Mouse (Mus musculus) hindbrain, embryonic 16.5 days (tissue): Measurements from ENCODE around the gene Slc27a1. TPM values are rescaled to one million over a fixed set of nuclear protein-coding genes. Genes with fewer than 3 reads are reported as not detected.
A peak's percentile ranks its signal among the peaks of the same experiment; 100 is the strongest.

Source experiments
- ATAC-seq: fragments of 200-750 bp; cut with Nextera tagmentation; 2 replicates; pipeline ENCODE4 v1.8.0; 2017; ENCODE audit warnings: moderate TSS enrichment, moderate library complexity
- H3K27ac ChIP-seq: fragments of 300-500 bp; sonication (generic); 2 replicates; pipeline ENCODE4 v1.5.1; 2014; ENCODE audit warnings: low read depth, mild to moderate bottlenecking, control low read depth, low read length, moderate library complexity
- H3K27me3 ChIP-seq: fragments of 300-500 bp; sonication (generic); replicated peaks from 2 replicates; pipeline ENCODE4 v1.6.1; 2014; ENCODE audit warnings: low read length; ENCODE audit not compliant: control insufficient read depth, insufficient read depth
- H3K36me3 ChIP-seq: fragments of 300-500 bp; sonication (generic); 2 replicates; pipeline ENCODE4 v1.6.1; 2014; ENCODE audit warnings: mild to moderate bottlenecking, low read length, moderate library complexity, mixed read lengths; ENCODE audit not compliant: control insufficient read depth, insufficient read depth
- H3K4me1 ChIP-seq: fragments of 300-500 bp; sonication (generic); 2 replicates; pipeline ENCODE4 v1.6.1; 2014; ENCODE audit warnings: low read depth, low read length; ENCODE audit not compliant: control insufficient read depth, insufficient read depth
- H3K4me2 ChIP-seq: fragments of 300-500 bp; sonication (generic); 2 replicates; pipeline ENCODE4 v1.6.1; 2014; ENCODE audit warnings: mild to moderate bottlenecking, low read length, control low read depth, moderate library complexity
- H3K4me3 ChIP-seq: fragments of 300-500 bp; sonication (generic); 2 replicates; pipeline ENCODE4 v1.5.1; 2014; ENCODE audit warnings: mild to moderate bottlenecking, low read length, control low read depth, moderate library complexity
- H3K9ac ChIP-seq: fragments of 300-500 bp; sonication (generic); 2 replicates; pipeline ENCODE4 v1.6.1; 2014; ENCODE audit warnings: low read depth, mild to moderate bottlenecking, control low read depth, low read length, moderate library complexity
- H3K9me3 ChIP-seq: fragments of 300-500 bp; sonication (generic); 2 replicates; pipeline ENCODE4 v1.6.1; 2014; ENCODE audit warnings: mild to moderate bottlenecking, low read length, moderate library complexity; ENCODE audit not compliant: control insufficient read depth
- WGBS: fragments of 180-500 bp; shearing (Covaris S2); extraction: QIAGEN DNeasy Blood & Tissue Kit; methylation state at CpG from one replicate; pipeline ENCODE4 v1.1.7; 2014; 5-methylcytosine and 5-hydroxymethylcytosine counted together
- polyA plus RNA-seq: library from polyadenylated mRNA; unstranded; fragments of >200 nt; fragmentation: Nextera tagmentation; extraction: Ambion mirVana; gene quantifications from 2 replicates; pipeline ENCODE4 v1.2.1, GENCODE M21; 2015

Slc27a1 gene
- polyA plus RNA-seq, 1 experiment from 2014 or later = 107 TPM

- no peaks in the 10 kb centered on the region for H3K27me3 ChIP-seq
- no peak for ATAC-seq
- no peak overlapping the region for H3K4me3 ChIP-seq
- H3K4me1 ChIP-seq = peaks cover 22% of the 10 kb centered on the region
- H3K9me3 ChIP-seq = no peaks in the 10 kb centered on the region
- WGBS = 84% methylated on average over 1 of the region's 1 CpGs
- no peak overlapping the region for H3K9ac ChIP-seq
- H3K27ac ChIP-seq = no peak overlapping the region
- no peaks in the 10 kb centered on the region for H3K36me3 ChIP-seq
- H3K4me2 ChIP-seq = no peak overlapping the region
These were observed 6.3 kb downstream of the Slc27a1 start for GRCm38 (mm10) chr8:71575020-71575419.

GRCm38 (mm10) chr8:71577856-71578387 lies 9.2 kb downstream of the Slc27a1 start:
- no peak overlapping the region for H3K9ac ChIP-seq
- ATAC-seq = no peak
- H3K4me1 ChIP-seq = peaks cover 7% of the 10 kb centered on the region; the same call in 1 of the 2 replicates
- H3K36me3 ChIP-seq = 0 out of 2 replicates have a peak, but pooled peaks cover 2% of the 10 kb centered on the region
- no peak overlapping the region for H3K4me2 ChIP-seq
- no peak overlapping the region for H3K4me3 ChIP-seq
- WGBS = 65% methylated on average over 4 of the region's 4 CpGs
- no peaks in the 10 kb centered on the region for H3K9me3 ChIP-seq
- no peaks in the 10 kb centered on the region for H3K27me3 ChIP-seq
- no peak overlapping the region for H3K27ac ChIP-seq

DNA sequence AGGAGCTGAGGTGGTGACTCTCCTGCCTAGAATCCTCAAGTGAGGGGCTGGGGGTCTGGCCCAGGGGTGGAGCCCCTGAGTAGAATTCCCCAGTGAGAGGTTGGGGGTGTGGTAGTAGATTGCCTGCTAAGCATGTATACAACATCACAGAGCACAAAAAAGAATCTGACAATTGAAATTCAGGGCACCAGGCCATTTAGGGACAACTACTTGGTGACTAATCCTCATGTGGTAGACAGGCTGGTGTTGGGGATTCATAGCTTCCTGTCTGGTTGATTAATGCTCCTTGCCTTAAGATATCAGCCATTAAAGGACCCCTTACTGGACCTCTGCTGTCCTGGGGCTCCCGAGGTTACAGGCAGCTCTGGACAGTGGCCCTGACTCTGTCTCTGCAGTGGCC lies 10.3 kb downstream of the Slc27a1 start:
- H3K4me3 ChIP-seq = no peak overlapping the region
- no peak overlapping the region for H3K27ac ChIP-seq
- peaks cover 4% of the 10 kb centered on the region for H3K36me3 ChIP-seq
- ATAC-seq = no peak
- no peaks in the 10 kb centered on the region for H3K27me3 ChIP-seq
- H3K4me2 ChIP-seq = no peak overlapping the region
- H3K9ac ChIP-seq = no peak overlapping the region
- H3K4me1 ChIP-seq = 0 out of 2 replicates have a peak, but pooled peaks cover 2% of the 10 kb centered on the region
- 68% methylated on average over 1 of the region's 1 CpGs for WGBS
- no peaks in the 10 kb centered on the region for H3K9me3 ChIP-seq

- peak; percentile 28; the same call in 1 of the 2 replicates for ATAC-seq
- Histone ChIP-seq H3K9ac (peak overlapping the region; percentile 27; the same call in 1 of the 2 replicates), H3K4me1 (0 out of 2 replicates have a peak, but pooled peaks cover 2% of the 10 kb centered on the region), H3K27me3 (no peaks in the 10 kb centered on the region), H3K4me3 (no peak overlapping the region), H3K9me3 (no peaks in the 10 kb centered on the region), H3K36me3 (peaks cover 9% of the 10 kb centered on the region), H3K27ac (no peak overlapping the region), H3K4me2 (no peak overlapping the region)
- 70% methylated on average over 10 of the region's 14 CpGs for WGBS
These were observed 10.8 kb downstream of the Slc27a1 start for GRCm38 (mm10) chr8:71579476-71579875.

- H3K36me3 ChIP-seq = peaks cover 15% of the 10 kb centered on the region
- no peaks in the 10 kb centered on the region for H3K27me3 ChIP-seq
- H3K9me3 ChIP-seq = no peaks in the 10 kb centered on the region
- H3K9ac ChIP-seq = no peak overlapping the region
- H3K4me3 ChIP-seq = no peak overlapping the region
- no peak overlapping the region for H3K4me2 ChIP-seq
- 0 out of 2 replicates have a peak, but pooled peaks cover 2% of the 10 kb centered on the region for H3K4me1 ChIP-seq
- ATAC-seq = peak; percentile 31
- H3K27ac ChIP-seq = no peak overlapping the region
- 28% methylated on average over 9 of the region's 9 CpGs for WGBS
These were observed 11.5 kb downstream of the Slc27a1 start for GRCm38 (mm10) chr8:71580201-71580600.

DNA sequence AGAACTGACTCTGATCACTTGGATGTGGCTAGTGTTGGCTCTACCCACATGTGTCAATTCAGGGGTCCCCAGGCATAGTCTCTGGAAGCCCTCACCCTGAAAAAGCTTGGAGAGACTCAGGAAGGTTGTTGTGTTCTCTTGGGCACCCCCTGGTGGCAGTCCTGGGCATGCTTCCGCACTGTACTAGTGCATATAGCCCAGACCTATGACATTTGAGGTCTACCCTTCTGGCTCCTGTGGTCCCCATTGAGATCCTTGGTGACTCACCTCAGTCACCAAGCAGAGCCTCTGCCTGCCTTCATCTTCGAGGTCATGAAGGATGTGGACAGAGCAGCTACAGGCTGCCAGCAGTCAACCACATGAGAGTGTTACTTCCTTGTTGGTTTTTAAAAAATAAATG lies 18.2 kb downstream of the Slc27a1 start:
- ATAC-seq = 0 out of 2 replicates have a peak, but pooled peaks have one; percentile 5
- Histone ChIP-seq H3K27ac (no peak overlapping the region), H3K9me3 (no peaks in the 10 kb centered on the region), H3K9ac (no peak overlapping the region), H3K4me1 (peaks cover 10% of the 10 kb centered on the region), H3K36me3 (peaks cover 24% of the 10 kb centered on the region), H3K4me3 (no peak overlapping the region), H3K27me3 (no peaks in the 10 kb centered on the region), H3K4me2 (no peak overlapping the region)
- 87% methylated on average over 2 of the region's 2 CpGs for WGBS

DNA sequence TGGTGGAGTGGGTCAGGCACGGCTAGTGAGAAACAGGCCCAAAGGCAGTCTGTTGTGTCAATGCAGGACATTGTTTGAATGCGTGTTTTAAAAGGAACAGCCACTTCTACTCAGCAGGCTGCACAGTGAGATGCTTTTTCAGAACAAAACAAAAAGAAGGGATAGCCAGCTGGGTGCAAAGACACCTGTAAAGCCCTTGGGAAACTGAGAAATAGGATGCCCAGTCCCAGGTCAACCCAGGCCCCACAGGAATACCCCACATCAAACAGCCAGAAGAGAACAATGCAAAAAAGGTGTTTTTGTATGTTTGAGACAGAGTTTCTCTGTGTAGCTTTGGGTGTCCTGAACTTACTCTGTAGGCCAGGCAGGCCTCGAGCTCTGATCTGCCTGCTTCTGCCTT lies 20.1 kb downstream of the Slc27a1 start:
- Histone ChIP-seq H3K4me1 (peaks cover 22% of the 10 kb centered on the region), H3K4me2 (no peak overlapping the region), H3K27ac (no peak overlapping the region), H3K27me3 (no peaks in the 10 kb centered on the region), H3K36me3 (peaks cover 24% of the 10 kb centered on the region), H3K4me3 (no peak overlapping the region), H3K9me3 (no peaks in the 10 kb centered on the region), H3K9ac (no peak overlapping the region)
- no peak for ATAC-seq
- 54% methylated on average over 3 of the region's 3 CpGs for WGBS

DNA sequence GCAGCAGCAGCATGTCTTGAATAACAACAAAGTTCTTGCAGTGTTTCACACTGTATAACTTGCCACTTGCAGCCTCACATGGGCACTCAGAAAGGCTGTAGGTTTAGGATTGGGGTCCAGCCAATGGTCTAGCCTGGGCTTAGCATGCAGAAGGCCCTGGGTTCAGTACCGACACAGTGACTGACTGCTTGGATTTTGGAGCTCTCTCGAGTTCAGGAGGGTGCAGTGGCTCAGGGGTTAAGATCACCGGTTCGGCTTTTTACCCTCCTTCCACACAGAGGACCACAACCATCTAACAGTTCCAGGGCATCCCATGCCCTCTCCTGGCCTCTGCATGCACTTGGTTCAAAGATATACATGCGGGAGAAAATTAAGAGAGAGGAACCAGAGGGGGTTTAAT lies 22.3 kb downstream of the Slc27a1 start:
- Histone ChIP-seq H3K4me1 (peaks cover 30% of the 10 kb centered on the region), H3K9ac (peak overlapping the region; percentile 97), H3K36me3 (peaks cover 11% of the 10 kb centered on the region), H3K9me3 (no peaks in the 10 kb centered on the region), H3K4me2 (peak overlapping the region; percentile 95), H3K4me3 (peak overlapping the region; percentile 87), H3K27me3 (no peaks in the 10 kb centered on the region), H3K27ac (peak overlapping the region; percentile 99)
- no peak for ATAC-seq
- WGBS = 25% methylated on average over 5 of the region's 5 CpGs

DNA sequence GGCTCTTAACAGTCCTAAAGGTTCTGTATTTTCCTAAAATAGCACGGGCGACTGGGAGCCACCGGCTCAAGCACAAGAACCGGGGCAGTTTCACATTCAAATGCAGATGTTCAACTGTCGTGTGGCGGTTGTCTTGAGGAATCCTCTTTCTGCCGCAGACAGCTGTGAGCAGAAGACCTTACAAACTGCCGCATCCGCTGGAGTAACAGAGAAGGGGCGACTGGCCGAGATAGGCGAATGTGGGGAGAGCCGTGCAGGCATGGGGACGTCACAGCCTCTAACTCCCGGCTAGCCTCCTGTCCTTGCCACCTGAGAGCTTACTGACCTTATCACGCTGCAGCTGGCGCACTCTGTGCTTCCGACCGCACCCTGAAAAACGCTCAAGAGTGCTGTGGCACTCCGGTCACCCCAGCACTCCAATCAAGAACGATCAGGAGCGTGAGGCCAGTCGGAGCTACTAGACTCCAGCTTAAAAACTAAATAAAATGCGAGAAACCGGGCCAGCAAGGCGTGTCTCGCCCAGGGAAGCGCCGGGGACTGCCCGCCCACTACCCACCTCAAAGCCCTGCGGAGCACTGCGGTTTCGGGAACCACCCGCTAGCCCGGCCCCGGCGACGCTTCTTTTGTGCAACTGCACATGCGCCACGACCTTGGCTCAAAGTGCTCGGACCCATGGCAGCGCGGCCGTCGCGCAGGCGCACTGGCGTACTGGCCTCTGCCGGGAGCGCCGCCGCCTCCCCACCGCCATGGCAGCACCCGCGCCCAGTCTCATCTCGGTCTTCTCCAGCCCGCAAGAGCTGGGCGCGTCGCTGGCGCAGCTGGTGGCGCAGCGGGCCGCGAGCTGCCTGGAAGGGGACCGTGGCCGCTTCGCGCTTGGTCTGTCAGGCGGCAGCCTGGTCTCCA lies 23.0 kb downstream of the Slc27a1 start, which contains the start of gene Pgls:
Pgls (plus strand) TSS at position 706 of the 903 bp plus-strand sequence.
- peak; percentile 91 for ATAC-seq
- WGBS = under 1% methylated on average over 68 of the region's 71 CpGs
- peak within 1 kb of the TSS; percentile 87 for H3K4me3 ChIP-seq
- H3K9me3 ChIP-seq = no peaks in the 10 kb centered on the region
- H3K4me1 ChIP-seq = peaks cover 32% of the 10 kb centered on the region
- peaks cover 8% of the 10 kb centered on the region for H3K36me3 ChIP-seq
- peak within 1 kb of the TSS; percentile 97 for H3K9ac ChIP-seq
- peak within 1 kb of the TSS; percentile 99 for H3K27ac ChIP-seq
- H3K27me3 ChIP-seq = no peaks in the 10 kb centered on the region
- peak within 1 kb of the TSS; percentile 95 for H3K4me2 ChIP-seq
